Mouse (Mus musculus) cerebellum, postnatal 4 days (tissue): ENCODE measurements at regions not wholly inside any gene's neighbourhood (a gene's known extent, or its start where the extent isn't known, plus 50 kb on each side); places are given as distances from the start of the nearest gene placed in this dataset.
"Not testable (repeated sequence)": the region's sequence is repeated elsewhere in the genome, so short reads cannot be mapped to it uniquely, and the experiment has no call there.

Source experiments
- DNase-seq, 2 experiments: peaks; one replicate each; pipeline ENCODE4 v3.0.0; 2022; ENCODE audit warnings: low spot score in 2 of 2, mixed read lengths in 1 of 2

DNA sequence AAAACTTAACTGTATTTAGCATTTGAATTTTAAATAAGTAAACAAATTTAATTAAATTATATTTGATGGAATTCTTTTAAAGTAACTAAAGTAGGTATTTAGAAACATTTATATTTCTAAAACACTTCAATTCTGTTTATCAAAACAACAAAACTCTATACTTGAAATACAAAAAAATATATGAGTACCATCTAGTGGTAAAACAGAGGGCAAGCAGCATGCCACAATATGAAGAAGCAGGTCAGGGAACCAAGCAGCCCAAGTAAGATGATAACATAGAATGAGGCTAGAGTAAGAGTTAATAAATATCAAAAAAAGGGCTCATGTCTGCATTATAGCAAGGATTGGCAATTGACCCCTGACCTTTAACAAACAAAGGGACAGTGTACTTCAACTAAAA is 639.7 kb downstream of the Cdh10 start:
- DNase-seq, result no peak

DNA sequence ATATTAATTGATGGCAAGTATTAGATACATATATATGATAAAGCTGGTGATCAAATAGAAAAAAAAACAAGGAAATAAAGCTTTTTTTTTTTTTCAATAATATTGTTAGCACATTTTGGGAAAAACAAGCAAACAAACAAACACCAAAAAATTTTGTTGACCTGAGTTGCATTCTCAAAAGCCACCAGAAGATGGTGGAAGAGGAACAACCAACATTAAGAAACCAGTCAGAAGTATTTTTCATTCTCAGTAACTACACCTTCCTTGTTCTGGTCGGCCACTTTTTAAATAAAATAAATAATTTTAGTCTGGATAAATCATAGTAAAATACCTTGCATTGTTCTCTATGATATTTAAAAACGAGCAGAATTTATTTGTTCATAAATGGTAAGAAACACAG is 654.8 kb downstream of the Cdh10 start:
- DNase-seq, result peak in 1 of 2 experiments; percentile 20

DNA sequence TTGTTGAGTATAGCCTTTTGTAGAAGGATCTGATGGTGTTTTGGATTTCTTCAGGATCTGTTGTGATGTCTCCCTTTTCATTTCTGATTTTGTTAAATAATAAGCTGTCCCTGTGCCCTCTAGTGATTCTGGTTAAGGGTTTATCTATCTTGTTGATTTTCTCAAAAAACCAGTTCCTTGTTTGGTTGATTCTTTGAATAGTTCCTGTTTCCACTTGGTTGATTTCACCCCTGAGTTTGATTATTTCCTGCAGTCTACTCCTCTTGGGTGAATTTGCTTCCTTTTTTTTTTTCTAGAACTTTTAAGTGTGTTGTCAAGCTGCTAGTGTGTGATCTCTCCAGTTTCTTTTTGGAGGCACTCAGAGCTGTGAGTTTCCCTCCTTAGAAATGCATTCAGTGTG is 674.8 kb downstream of the Cdh10 start:
- not testable (repeated sequence) for DNase-seq

DNA sequence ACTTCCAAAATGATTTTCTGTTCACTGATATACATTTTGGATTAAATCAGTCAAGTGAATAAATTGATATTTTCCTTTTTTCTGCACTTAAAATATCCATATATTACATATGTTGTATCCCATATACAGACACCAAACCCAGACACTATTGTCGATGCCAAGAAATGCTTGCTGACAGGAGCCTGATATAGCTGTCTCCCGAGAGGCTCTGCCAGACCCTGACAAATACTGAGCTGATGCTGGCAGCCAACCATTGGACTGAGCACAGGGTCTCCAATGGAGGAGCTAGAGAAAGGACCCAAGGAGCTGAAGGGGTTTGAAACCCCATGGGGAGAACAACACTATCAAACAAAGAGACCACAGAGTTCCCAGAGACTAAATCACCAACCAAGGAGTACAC is 700.6 kb downstream of the Cdh10 start:
- DNase-seq, result no peak

DNA sequence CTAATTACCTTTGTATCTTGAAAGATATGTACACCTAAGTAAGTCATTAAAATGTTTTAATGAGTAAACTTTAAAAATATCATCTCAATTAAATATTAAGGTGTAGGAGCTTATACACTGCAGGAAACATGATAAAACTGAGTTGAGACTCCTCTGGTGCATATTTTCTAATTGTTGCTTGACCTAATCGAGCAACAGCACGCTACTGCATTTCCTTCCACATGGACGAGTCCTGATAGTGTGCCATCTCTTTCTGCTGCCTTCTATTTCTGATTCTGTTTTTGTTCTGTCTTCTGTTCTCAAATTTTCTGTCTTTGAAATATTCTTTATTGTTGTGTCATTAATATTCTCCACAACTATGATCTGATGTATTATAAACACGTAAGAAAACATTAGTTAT is 721.9 kb downstream of the Cdh10 start:
- no peak for DNase-seq

DNA sequence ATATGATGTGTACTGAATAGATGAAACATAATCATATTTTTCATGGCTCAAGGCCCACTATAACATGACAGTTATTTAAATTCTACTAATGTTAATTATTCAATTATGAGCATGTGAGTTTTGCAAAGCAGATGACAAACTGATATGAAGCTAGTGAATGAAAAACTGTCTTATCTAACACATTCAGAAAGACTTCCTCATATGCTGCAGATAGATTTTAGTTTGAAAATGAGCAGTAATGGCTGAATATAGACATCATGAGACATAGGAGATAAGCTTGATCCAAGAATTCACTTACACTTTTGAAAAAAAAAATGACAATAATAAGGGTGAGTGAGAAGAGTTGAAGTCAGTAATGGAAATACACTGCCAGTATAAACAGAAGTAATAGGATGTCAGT is 731.0 kb downstream of the Cdh10 start:
- no peak for DNase-seq

DNA sequence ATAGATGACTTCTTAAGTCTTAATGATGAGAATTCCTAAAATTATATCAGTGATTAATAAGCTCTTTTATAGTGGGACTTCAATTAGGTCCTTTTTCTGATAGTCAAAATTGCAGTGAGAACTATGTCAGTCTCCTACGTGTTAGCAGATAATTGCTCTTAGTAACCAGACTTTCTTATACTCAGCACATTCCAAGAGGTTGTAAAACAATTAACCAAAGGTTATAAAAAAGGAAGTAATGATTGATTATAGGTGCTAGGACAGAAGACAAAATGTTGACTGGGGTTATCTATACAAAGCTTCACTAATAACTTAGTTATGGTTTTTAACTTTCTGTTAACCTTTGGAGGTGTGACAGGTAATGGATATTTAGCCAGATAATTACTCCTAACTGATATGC is 766.0 kb downstream of the Cdh10 start:
- no peak for DNase-seq

DNA sequence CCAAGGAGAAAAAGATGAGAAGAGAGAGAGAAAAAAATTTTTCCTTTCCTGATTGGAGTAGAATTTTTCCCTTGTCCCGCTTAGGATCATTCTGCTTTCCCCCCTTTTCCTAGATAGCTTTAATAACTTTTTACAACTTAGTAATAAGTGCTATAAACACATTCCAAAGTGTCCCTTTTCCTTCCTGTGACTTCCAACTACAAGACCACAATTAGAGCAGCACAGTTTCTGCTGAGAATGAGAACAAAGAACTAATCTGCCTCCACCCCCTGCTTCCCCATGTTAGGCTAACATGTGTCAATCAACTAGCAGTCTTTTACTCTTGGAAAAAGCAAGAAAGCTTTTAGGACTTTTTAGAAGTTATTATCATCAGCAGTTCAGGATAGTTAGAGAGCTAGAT is 766.5 kb downstream of the Cdh10 start:
- DNase-seq, result no peak

DNA sequence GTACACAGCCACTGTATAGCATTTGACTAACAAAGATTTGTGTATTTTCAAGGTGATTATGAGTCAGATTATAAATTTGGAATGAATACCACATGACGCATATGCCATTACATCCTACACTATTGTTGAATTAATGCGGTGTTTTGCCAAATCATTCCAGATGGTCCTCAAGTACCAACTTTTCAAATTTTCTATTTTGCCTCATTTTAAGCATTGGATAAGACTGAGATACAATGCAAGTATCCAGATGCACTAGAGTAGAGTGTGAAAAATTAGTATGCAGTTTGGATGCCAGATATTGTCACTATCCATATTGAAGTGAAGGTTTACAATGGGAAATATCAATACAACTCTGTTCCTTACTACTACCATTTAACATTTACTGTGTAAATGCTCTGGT is 775.0 kb downstream of the Cdh10 start:
- DNase-seq, result no peak

DNA sequence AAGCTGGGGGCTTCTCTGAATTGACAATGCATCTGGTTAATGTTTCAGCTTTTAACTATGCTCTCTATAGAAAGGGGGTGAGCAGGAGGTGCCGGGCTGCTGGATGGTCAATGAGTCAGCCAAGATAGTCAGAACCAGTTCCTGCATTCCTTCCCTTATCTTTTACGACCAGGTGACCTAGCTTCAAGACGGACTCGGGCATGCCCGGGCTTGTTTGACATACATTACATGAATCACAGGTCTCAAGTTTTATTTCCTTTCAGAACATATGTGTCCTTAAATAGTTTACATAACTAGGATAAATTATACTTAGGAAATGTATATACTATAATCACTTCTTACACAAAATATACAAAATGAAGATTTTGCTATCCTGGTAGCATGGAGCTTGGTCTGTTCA is 803.6 kb downstream of the Cdh10 start:
- not testable (repeated sequence) for DNase-seq

DNA sequence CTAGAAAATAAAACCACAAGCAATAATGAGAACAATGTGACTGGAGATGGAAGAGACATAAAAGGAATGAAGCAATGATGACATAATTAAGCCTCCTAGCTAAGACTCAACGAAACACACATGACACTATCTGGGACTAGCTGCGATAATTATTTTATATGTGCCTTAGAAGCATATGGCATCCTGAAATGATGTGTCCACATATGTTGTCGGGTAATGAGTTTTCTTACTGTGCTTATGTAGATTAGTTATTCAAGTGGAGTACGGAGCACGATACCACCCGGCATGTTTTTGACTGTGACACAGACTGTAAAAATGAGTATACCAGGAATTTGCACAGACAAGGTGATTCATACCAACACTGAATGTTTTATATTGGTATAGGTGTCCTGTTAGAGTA is 781.7 kb upstream of the Cdh12 start:
- no peak for DNase-seq

DNA sequence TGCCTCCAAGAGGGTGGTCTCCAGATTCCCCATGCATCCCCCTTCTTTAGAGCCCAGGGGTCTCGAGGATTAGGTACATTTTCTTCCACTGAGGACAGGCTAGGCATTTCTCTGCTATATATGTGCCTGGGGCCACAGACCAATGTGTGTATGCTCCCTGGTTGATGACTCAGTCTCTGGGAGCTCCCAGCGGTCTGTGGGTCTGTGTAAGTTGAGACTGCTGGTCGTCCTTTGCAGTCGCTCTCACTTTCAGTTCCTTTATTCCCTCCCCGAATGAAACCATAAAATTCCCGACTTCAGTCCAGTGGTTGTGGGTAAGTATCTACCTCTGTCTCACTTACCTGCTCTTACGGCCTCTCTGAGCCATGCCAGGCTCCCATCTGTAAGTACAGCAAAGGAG is 773.5 kb upstream of the Cdh12 start:
- DNase-seq, result no peak

DNA sequence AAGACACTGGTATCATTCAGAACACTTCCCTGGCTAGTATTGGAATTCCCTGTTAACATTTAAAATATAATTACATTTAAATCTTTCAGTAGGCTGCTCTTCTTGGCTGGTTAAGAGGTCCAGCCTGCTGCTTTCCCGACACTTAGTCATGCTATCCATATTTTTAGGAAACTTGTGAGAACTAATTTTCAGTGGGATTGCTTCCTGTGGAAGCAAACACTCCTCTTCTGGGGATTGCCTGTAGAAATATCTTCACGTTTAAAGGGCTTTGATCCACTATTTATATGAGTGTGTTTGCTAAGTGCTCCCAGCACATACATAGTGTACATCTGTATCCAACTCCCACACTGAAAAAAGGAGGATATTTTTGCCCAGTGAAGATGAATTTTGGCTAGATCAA is 761.8 kb upstream of the Cdh12 start:
- DNase-seq, result no peak

DNA sequence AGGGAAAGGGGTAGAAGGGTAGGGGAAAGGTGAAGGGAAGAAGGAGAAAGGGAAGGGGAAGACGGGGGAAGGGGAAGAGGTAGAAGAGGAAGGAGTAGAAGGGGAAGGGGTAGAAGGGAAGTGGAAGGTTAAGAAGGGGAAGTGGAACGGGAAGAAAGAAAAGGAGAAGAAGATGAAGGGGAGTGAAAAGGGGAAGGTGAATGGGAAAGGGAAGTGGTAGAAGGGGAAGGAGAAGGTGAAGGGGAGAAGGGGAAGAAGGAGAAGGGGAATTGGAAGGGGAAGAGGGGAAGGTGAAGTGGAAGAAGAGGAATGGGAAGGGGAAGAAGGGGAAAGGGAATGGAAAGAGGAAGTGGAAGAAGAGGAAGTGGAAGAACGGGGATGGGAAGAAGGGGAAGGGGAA is 737.3 kb upstream of the Cdh12 start:
- DNase-seq, result no peak
